Comparison of ENCODE assay signal across 10 mouse cellular contexts in genomic region chr19:46480624-46481345, GRCm38 (mm10). TPM values are rescaled to one million over a fixed set of nuclear protein-coding genes. Genes with fewer than 3 reads are reported as not detected.
DNase-seq lines count a peak whose midpoint lies in the region; ATAC-seq and TF ChIP-seq lines count a peak whose summit lies in the region.
"Had no signal": no experiment of that assay in that cellular context is flagged by ENCODE, and none has a peak within 500 bp of the region (broad histone marks: within the 10 kb centered on the region; RNA-seq: fewer than 3 reads in every experiment).

No protein-coding gene starts in this region.

- WGBS in limb, embryonic 13.5 days = 70% methylated on average over 10 of the region's 10 CpGs
- WGBS in limb, embryonic 10.5 days = 79% methylated on average over 10 of the region's 10 CpGs
- 59% methylated on average over 10 of the region's 10 CpGs for WGBS in embryonic facial prominence, embryonic 15.5 days
- WGBS in intestine, postnatal 0 days = 64% methylated on average over 10 of the region's 10 CpGs
- 59% methylated on average over 10 of the region's 10 CpGs for WGBS in midbrain, postnatal 0 days

- no peak for TF ChIP-seq CTCF in intestine, postnatal 0 days (IDR thresholded peaks at IDR 0.05; ENCODE audit: low read depth)
- TF ChIP-seq CTCF in midbrain, postnatal 0 days (IDR thresholded peaks at IDR 0.05) = no peak

- H3K36me3 ChIP-seq in limb, embryonic 13.5 days = peaks cover 69% of the 10 kb centered on the region
- H3K36me3 ChIP-seq in limb, embryonic 10.5 days = peaks cover 70% of the 10 kb centered on the region
- H3K36me3 ChIP-seq in embryonic facial prominence, embryonic 15.5 days = peaks cover 26% of the 10 kb centered on the region
- peaks cover 15% of the 10 kb centered on the region; the same call in 1 of the 2 replicates for H3K36me3 ChIP-seq in intestine, postnatal 0 days (ENCODE audit: control insufficient read depth, insufficient read depth)
- H3K36me3 ChIP-seq in midbrain, postnatal 0 days (ENCODE audit: insufficient read depth, low read length) = peaks cover 8% of the 10 kb centered on the region

- H3K27me3 ChIP-seq in limb, embryonic 13.5 days = no peaks in the 10 kb centered on the region
- no peaks in the 10 kb centered on the region for H3K27me3 ChIP-seq in limb, embryonic 10.5 days (ENCODE audit: low read depth, poor library complexity, severe bottlenecking)
- no peaks in the 10 kb centered on the region for H3K27me3 ChIP-seq in embryonic facial prominence, embryonic 15.5 days
- H3K27me3 ChIP-seq in intestine, postnatal 0 days (replicated peaks; ENCODE audit: control insufficient read depth, insufficient read depth, low read length) = no peaks in the 10 kb centered on the region
- no peaks in the 10 kb centered on the region for H3K27me3 ChIP-seq in midbrain, postnatal 0 days (ENCODE audit: insufficient read depth, low read length)

- DNase-seq in limb, embryonic 10.5 days (ENCODE audit: low spot score) = no peak
- no peak for DNase-seq in midbrain, postnatal 0 days (ENCODE audit: low spot score)
- no peak for DNase-seq in right cerebral cortex, postnatal 25 days
- no peak for DNase-seq in gastrocnemius, postnatal 36 days
- DNase-seq: kidney, postnatal 36 days; thymus, postnatal 25 days had no signal

- no peaks in the 10 kb centered on the region for H3K9me3 ChIP-seq in limb, embryonic 13.5 days
- no peaks in the 10 kb centered on the region for H3K9me3 ChIP-seq in limb, embryonic 10.5 days (replicated peaks)
- no peaks in the 10 kb centered on the region for H3K9me3 ChIP-seq in embryonic facial prominence, embryonic 15.5 days (replicated peaks)
- no peaks in the 10 kb centered on the region for H3K9me3 ChIP-seq in intestine, postnatal 0 days (ENCODE audit: control insufficient read depth)
- H3K9me3 ChIP-seq in midbrain, postnatal 0 days (ENCODE audit: low read length) = no peaks in the 10 kb centered on the region

- no peak for ATAC-seq in limb, embryonic 13.5 days (ENCODE audit: low FRiP score, low read depth)
- no peak for ATAC-seq in embryonic facial prominence, embryonic 15.5 days (ENCODE audit: insufficient number of reproducible peaks, low FRiP score, low TSS enrichment, low read depth)
- ATAC-seq in intestine, postnatal 0 days = no peak
- ATAC-seq in midbrain, postnatal 0 days (ENCODE audit: low FRiP score) = no peak
- ATAC-seq: activated CD4-positive, CD25-positive, alpha-beta regulatory T cell, adult 4 months had no signal

- no peak overlapping the region for H3K4me2 ChIP-seq in limb, embryonic 13.5 days (replicated peaks)
- H3K4me2 ChIP-seq in embryonic facial prominence, embryonic 15.5 days (replicated peaks) = no peak overlapping the region
- no peak overlapping the region for H3K4me2 ChIP-seq in intestine, postnatal 0 days (replicated peaks; ENCODE audit: low read depth)
- H3K4me2 ChIP-seq in midbrain, postnatal 0 days (ENCODE audit: low read depth, low read length, poor library complexity, severe bottlenecking) = no peak overlapping the region

- 0 out of 2 replicates have a peak overlapping the region, but pooled peaks have one; percentile 1 for H3K9ac ChIP-seq in limb, embryonic 13.5 days
- no peak overlapping the region for H3K9ac ChIP-seq in embryonic facial prominence, embryonic 15.5 days
- no peak overlapping the region for H3K9ac ChIP-seq in intestine, postnatal 0 days (ENCODE audit: low read depth, low read length)
- H3K9ac ChIP-seq in midbrain, postnatal 0 days (replicated peaks; ENCODE audit: low read length, poor library complexity, severe bottlenecking) = no peak overlapping the region

- no peak overlapping the region for H3K27ac ChIP-seq in limb, embryonic 13.5 days
- H3K27ac ChIP-seq in limb, embryonic 10.5 days = no peak overlapping the region
- H3K27ac ChIP-seq in embryonic facial prominence, embryonic 15.5 days (replicated peaks) = peak overlapping the region; percentile 87; the same call in 1 of the 2 replicates
- H3K27ac ChIP-seq in intestine, postnatal 0 days (ENCODE audit: low read depth, low read length) = peak overlapping the region; percentile 7; the same call in 1 of the 2 replicates
- peak overlapping the region; percentile 44; the same call in 1 of the 2 replicates for H3K27ac ChIP-seq in midbrain, postnatal 0 days (ENCODE audit: low read depth, low read length)

- intact Hi-C loops in gastrocnemius, postnatal 36 days (cut with DNase I) = no loop called here

- peaks cover 35% of the 10 kb centered on the region for H3K4me1 ChIP-seq in limb, embryonic 13.5 days
- peaks cover 73% of the 10 kb centered on the region for H3K4me1 ChIP-seq in limb, embryonic 10.5 days
- peaks cover 90% of the 10 kb centered on the region for H3K4me1 ChIP-seq in embryonic facial prominence, embryonic 15.5 days
- peaks cover 32% of the 10 kb centered on the region for H3K4me1 ChIP-seq in intestine, postnatal 0 days (replicated peaks; ENCODE audit: control insufficient read depth, insufficient read depth, low read length)
- H3K4me1 ChIP-seq in midbrain, postnatal 0 days (ENCODE audit: insufficient read depth, low read length) = peaks cover 7% of the 10 kb centered on the region; the same call in 1 of the 2 replicates

- no peak overlapping the region for H3K4me3 ChIP-seq in limb, embryonic 13.5 days
- no peak overlapping the region for H3K4me3 ChIP-seq in limb, embryonic 10.5 days
- H3K4me3 ChIP-seq in embryonic facial prominence, embryonic 15.5 days (replicated peaks) = no peak overlapping the region
- no peak overlapping the region for H3K4me3 ChIP-seq in intestine, postnatal 0 days (ENCODE audit: low read depth, low read length)
- H3K4me3 ChIP-seq in midbrain, postnatal 0 days (ENCODE audit: low read depth, low read length) = no peak overlapping the region

RNA-seq across cellular contexts. Expression of gene Trim8, which starts 20.7 kb away (rescaled TPM):
- polyA plus RNA-seq in limb, embryonic 13.5 days (2015; fragmentation: Nextera tagmentation; extraction: Ambion mirVana) = 13.6 and 14.2 TPM in 2 replicates
- polyA plus RNA-seq in limb, embryonic 10.5 days (2016; fragmentation: Nextera tagmentation; extraction: Ambion mirVana) = 13.0 and 15.2 TPM in 2 replicates
- 20.7 and 21.7 TPM in 2 replicates for polyA plus RNA-seq in embryonic facial prominence, embryonic 15.5 days (2015; fragmentation: Nextera tagmentation; extraction: Ambion mirVana)
- polyA plus RNA-seq in intestine, postnatal 0 days (2015; fragmentation: Nextera tagmentation; extraction: Ambion mirVana) = 16.7 and 17.1 TPM in 2 replicates
- total RNA-seq in midbrain, postnatal 0 days (2014; rRNA removed) = 96.6 and 103 TPM in 2 replicates
- polyA plus RNA-seq in midbrain, postnatal 0 days (2015; fragmentation: Nextera tagmentation; extraction: Ambion mirVana) = 27.8 and 30.4 TPM in 2 replicates
- total RNA-seq in gastrocnemius, postnatal 36 days (2021) = 10 to 100 TPM; 19.0 to 19.2 TPM

Comparison
In these comparisons a context has a peak if more than half of its experiments do, and no peak if none do; other contexts are left out.
1. H3K27ac ChIP-seq: peak in embryonic facial prominence, embryonic 15.5 days (single experiment), intestine, postnatal 0 days (single experiment) and midbrain, postnatal 0 days (single experiment); none in limb, embryonic 13.5 days (single experiment) and limb, embryonic 10.5 days (single experiment).